Mouse (Mus musculus): ENCODE data around the gene Gm20388.

Gene Gm20388

GRCm38 (mm10) chr8:121985673-121986072, 2075.0 kb downstream of the Gm20388 start:
- no peak for DNase-seq (ENCODE audit: low spot score in 2 of 2)

- no peak for DNase-seq (ENCODE audit: low spot score in 2 of 2)
These were observed 2077.3 kb downstream of the Gm20388 start for GRCm38 (mm10) chr8:121987892-121988291.

- DNase-seq (ENCODE audit: low spot score in 2 of 2), result no peak
These were observed 2080.0 kb downstream of the Gm20388 start for GRCm38 (mm10) chr8:121990506-121991255.

GRCm38 (mm10) chr8:121991611-121992010, 2081.0 kb downstream of the Gm20388 start:
- no peak for DNase-seq (ENCODE audit: low spot score in 2 of 2)

- no peak for DNase-seq (ENCODE audit: low spot score in 2 of 2)
These were observed 2082.3 kb downstream of the Gm20388 start for GRCm38 (mm10) chr8:121992911-121993310.

- no peak for DNase-seq (ENCODE audit: low spot score in 2 of 2)
These were observed 2084.5 kb downstream of the Gm20388 start for GRCm38 (mm10) chr8:121995112-121995511.

GRCm38 (mm10) chr8:121995895-121996294, 2085.3 kb downstream of the Gm20388 start:
- DNase-seq (ENCODE audit: low spot score in 2 of 2), result no peak

- DNase-seq (ENCODE audit: low spot score in 2 of 2), result no peak
These were observed 2088.0 kb downstream of the Gm20388 start for GRCm38 (mm10) chr8:121998631-121999030.

GRCm38 (mm10) chr8:121999211-121999610, 2088.6 kb downstream of the Gm20388 start:
- DNase-seq (ENCODE audit: low spot score in 2 of 2), result no peak

GRCm38 (mm10) chr8:122001339-122002115, 2090.9 kb downstream of the Gm20388 start:
- no peak for DNase-seq (ENCODE audit: low spot score in 2 of 2)

- DNase-seq (ENCODE audit: low spot score in 2 of 2), result no peak
These were observed 2093.0 kb downstream of the Gm20388 start for GRCm38 (mm10) chr8:122003646-122004045.

GRCm38 (mm10) chr8:122004131-122004530, 2093.5 kb downstream of the Gm20388 start:
- DNase-seq (ENCODE audit: low spot score in 2 of 2), result no peak

GRCm38 (mm10) chr8:122005422-122006204, 2095.0 kb downstream of the Gm20388 start:
- no peak for DNase-seq (ENCODE audit: low spot score in 2 of 2)

- no peak for DNase-seq (ENCODE audit: low spot score in 2 of 2)
These were observed 2096.2 kb downstream of the Gm20388 start for GRCm38 (mm10) chr8:122006688-122007484.

- no peak for DNase-seq (ENCODE audit: low spot score in 2 of 2)
These were observed 2097.8 kb downstream of the Gm20388 start for GRCm38 (mm10) chr8:122008395-122008794.

GRCm38 (mm10) chr8:122010638-122011037, 2100.0 kb downstream of the Gm20388 start:
- DNase-seq (ENCODE audit: low spot score in 2 of 2), result no peak

GRCm38 (mm10) chr8:122011066-122011588, 2100.5 kb downstream of the Gm20388 start:
- DNase-seq (ENCODE audit: low spot score in 2 of 2), result no peak

- no peak for DNase-seq (ENCODE audit: low spot score in 2 of 2)
These were observed 2104.0 kb downstream of the Gm20388 start for GRCm38 (mm10) chr8:122014606-122015005.

- no peak for DNase-seq (ENCODE audit: low spot score in 2 of 2)
These were observed 2107.6 kb downstream of the Gm20388 start for GRCm38 (mm10) chr8:122018046-122018831.

- no peak for DNase-seq (ENCODE audit: low spot score in 2 of 2)
These were observed 2108.5 kb downstream of the Gm20388 start for GRCm38 (mm10) chr8:122019162-122019561.
